Mouse (Mus musculus): ENCODE measurements around the gene Rbm47.
"Not testable (repeated sequence)": the region's sequence is repeated elsewhere in the genome, so short reads cannot be mapped to it uniquely, and the experiment has no call there.

The Rbm47 gene

DNA sequence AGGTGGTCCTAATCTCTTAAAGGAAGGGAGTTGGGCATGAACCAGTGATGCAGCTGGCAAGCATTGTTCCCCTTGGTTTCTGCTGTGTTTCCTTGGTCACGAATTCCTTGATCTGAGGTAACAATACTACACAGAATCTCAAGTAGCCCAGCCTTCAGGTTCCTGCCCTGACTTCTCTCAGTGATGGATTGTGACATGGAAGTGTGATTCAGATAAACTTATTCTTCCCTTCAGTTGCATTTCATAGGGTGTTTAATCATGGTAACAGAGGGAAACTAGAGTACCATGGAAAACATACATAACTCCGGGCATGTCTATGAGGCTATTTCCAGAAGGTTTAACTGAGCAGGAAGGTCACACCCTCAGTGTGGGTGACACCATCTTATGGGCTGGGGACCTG, at the start of gene Rbm47:
Gene Rbm47, minus strand, starts transcription at position 101 of the 400 bp plus-strand sequence.
- DNase-seq (ENCODE audit: low spot score in 2 of 2): no peak

DNA sequence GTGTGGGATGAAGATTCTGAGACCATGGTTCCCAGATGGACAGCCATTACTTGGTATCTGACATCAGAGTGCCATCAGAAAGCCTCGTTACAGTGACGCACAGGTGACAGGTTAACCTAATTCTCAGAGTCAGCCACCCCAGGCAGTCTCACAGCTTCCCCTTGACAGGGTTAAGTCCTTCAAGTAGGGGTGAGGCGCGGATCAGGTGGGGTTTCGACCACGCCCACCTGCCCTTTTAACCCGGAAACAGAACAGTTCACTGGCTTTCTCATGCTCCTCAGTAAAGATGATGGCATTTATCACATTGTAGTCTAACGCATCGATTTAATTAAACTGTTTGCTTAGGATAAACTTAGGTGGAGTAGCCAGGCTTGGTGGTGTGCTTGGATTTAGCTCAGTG, 47.7 kb upstream of the Rbm47 start:
- DNase-seq (ENCODE audit: low spot score in 2 of 2): no peak

DNA sequence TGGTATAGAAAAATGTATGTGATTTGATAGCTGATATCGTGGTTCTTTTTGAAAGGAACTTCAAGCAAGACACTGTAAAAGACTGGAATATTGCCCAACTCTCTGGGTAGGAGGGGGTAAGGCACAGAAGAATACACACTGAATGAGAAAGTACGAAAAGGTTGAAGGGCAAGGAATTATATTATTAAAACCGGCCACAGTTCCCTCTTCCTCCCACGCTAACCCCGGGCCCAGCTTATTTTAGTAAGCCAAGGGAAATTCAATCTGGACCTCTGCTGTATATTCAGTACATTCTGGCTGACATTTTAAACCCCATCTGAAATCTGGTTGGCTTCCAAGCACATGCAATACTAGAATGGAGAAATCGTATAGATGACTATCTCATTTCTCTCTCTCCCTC, 46.8 kb upstream of the Rbm47 start:
- no peak for DNase-seq (ENCODE audit: low spot score in 2 of 2)

DNA sequence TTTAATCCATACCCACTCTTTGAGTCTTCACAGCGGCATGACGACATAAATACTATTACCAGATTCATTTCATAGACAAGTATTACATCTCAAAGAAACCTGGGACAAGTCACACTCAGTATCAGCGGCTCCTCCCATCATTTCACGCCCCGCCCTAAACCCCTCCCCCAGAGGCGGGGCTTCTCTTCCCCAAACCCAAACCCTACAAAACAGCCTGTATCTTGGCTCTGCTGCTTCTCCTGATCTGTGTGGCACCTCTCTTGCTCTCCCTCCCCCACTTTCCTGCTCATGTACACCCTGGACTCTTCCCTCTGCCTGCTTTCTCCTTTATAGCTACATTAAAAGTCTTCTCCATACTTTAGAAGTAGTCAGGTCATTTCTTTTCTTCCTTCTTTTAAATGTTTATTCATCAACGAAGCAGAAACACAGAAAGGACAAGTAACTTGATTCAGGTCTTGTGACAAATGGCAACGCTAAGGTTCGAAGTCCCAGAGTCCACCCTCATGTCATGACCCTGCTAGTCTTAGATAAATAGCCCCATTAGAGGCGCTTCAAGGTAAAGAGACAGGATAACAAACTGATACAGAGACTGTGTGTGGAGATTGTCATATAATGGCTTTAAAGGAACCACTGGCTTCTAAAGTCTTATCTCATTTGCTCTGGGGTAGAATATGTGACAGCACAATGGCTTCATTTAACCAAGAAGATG, 42.8 kb upstream of the Rbm47 start:
- DNase-seq (ENCODE audit: low spot score in 2 of 2): no peak

DNA sequence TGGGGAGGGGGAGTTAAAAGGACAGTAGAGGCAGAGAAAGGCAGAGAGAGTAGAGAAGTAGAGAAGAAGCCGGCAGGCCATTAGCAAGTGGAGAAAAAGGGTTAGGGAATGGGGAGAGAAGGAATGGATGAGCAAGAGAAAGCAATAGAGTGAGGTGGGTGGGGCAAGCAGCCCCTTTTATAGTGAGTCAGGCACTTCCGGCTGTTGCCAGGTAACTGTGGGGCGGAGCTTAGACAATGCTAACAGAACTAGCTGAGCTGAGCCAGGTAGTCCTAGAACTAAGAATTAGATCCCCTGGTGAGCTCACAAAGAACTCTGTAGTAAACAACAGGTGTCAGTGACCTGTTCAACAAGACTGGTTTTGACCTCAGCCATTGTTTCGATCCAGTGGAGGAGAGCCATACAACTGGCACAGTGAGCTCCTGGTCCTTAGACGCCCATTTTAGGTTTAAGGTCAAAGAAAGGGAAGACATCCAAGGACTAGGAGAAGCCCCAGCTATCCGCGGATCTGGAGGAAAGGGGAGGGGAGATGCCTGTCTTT, 41.5 kb upstream of the Rbm47 start:
- no peak for DNase-seq (ENCODE audit: low spot score in 2 of 2)

DNA sequence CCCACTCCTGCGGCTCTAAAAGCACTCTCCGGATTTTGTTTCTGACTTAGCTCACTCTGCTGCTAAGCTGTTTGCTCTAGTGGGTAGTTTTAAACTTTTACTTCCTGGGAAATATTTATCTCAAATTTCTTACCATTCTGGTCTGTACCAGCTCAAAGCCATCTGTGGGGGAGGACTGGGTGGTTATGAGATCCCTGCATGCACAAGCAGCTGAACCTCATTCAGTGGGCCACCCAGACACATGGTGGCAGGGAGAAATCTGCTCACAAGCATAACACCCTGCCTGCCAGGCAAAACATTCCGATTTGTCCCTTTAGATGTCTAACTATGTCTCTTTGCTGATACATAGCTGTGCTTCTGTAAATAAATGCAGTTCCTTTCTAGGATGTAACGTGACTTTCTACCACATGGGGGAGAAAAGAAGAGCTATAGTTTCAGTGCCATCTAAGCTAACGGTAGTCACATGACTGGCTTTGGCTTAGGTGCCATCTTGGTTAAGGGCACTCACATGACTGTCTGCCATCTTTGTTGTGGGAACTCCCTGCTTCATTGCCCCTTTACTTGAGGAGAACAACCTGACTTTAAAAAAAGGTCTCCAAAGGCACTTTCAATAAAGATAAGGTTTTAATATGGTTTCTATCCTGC, 36.7 kb upstream of the Rbm47 start:
- DNase-seq (ENCODE audit: low spot score in 2 of 2): no peak

DNA sequence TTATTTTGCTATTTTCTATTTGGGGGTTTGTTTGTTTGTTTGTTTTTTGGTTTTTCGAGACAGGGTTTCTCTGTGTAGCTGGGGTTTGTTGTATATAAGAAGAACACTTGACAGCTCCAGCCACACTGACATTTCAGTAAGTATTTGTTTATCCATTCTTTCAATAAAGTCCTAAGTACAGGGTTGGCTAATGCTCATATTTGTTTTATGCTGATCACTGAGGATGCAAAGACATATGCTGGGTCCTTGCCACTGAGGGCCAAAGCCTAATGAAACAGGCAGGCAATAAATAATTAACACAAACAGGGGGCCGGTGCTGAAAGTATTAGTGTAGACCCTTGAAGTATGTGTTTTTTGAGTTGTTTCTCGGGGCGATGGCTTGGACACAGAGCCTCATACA, 32.0 kb upstream of the Rbm47 start:
- no peak for DNase-seq (ENCODE audit: low spot score in 2 of 2)

DNA sequence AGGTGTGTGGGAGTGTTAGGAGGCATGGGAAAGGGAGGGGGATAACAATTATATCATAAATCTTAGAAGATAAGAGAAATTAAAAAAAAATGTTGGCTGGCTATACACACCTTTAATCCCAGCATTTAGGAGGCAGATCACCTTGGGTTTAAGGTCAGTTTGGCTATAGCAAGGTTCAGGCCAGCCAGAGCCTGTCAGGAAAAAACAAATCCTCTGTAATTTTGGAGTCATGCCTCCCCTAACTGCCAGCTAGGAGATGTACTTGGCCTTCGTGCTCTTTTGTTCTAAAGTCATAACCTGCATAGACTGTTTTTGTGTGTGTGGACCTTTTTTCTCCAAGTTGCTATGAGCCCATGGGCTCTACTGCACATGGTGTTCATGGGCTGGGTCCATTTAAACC, 30.5 kb upstream of the Rbm47 start:
- no peak for DNase-seq (ENCODE audit: low spot score in 2 of 2)

DNA sequence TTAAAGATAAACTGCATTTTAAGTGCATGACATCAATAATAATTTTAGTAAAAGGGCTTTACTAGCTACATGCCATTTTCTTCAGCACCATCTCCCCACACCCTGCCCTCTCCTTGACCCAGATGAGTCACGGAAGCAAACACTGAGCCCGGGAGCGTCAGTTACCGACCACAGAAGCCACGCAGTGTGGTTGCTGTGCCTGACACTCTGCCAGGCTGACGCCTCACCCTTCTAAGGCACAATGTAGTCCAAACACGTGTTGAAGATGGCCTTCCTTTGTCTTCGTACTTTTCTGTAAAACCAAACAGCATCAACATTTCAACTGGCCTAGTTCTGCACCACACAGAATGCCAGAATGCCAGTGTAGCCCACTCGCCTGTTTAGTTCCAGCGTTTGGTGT, 27.1 kb upstream of the Rbm47 start:
- peak; percentile 13 to 32 for DNase-seq (ENCODE audit: low spot score in 2 of 2)

DNA sequence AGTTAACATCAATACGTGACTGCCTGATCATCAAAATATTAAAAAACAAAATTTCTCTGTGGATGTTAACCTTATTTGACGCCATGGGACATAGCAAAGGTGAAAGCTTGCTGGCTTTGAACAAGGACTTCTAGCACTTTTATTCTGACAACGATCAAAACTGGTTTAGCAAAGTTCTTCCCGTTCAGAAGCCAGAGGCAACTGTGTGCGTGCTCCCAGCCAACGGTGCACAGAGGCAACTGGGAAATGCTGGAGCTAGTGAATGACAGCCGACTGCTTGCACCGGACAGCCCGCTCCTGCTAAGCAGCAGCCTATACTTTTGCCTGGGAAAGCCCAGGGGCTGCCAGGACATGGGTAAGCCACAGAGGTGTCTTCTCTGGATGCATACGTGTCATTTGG, 22.4 kb upstream of the Rbm47 start:
- no peak for DNase-seq (ENCODE audit: low spot score in 2 of 2)

DNA sequence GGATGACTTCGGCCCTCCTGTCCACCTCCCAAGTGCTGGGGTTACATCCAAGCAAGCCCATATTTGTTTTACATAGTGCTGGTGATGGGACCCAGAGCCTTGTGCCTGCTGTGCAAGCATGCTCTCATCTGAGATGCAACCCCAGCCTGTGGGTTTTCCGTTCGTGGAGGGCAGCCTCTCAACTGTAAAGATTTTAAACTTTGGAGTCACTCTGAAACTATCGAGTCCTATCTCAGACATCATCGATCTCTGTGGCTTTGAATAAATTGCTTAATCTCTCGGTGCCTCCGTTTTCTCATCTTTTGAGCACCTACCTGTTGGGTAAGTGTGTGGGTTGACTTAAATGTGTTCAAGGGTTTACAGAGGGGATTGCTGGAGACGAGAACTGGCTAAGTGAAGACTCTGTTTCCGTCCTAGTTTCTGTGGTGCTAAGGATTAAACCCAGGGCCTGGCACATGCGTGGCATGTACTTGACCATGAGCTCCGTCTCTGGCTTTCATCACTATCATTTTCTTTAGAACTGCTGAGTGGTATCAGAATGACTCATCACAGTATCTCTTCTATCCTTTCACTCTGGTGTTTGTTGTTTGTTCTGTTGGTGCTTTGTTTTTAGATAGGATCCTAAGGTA, 20.4 kb upstream of the Rbm47 start:
- no peak for DNase-seq (ENCODE audit: low spot score in 2 of 2)

DNA sequence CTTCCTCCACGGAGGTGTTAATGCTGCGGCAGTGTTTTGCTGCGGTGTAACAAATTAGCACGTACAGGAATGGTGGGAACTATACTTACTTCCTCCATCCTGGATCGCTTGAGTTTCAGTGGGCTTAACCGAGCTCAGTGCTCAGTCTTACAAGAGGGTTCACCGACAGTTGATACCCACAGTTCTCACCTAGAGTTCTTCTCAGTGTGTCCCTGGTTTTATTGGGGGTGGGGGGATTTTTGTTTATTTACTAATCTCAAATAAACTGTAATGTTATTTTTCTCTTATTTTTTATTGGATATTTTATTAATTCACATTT, 18.2 kb upstream of the Rbm47 start:
- no peak for DNase-seq (ENCODE audit: low spot score in 2 of 2)

DNA sequence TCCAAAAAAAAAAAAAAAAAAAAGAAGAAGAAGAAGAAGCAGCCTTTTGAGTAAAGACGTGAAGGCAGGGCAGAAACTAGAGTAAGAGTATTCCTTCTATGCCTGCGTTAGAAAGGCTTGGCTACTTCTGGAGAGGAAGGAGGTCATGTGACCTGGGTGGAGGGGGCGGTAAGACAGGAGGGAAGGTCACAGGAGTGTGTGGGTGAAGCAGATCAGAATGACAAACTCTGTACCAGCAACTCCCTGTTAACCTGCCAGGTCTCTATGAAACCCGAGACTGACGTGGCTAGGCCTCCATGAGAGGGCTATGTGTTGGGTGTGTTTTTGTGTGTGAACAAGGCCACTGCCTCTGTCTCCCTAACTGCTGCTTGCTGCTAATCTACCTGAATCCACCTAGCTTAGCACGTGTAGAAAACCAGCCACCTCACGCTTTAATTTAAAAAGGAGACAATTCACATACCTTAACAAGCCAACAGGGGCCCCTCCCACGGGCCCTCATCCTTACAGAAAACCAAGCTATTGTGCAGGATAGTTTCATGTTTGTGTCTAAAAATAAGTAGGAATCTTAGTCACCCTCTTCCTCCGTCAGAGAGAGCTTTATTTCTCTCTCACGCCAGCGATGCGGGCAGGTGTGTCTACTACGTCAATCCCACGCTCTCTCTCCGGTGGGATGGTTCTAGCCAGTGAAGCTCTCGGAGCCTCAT, 17.7 kb upstream of the Rbm47 start:
- DNase-seq (ENCODE audit: low spot score in 2 of 2): no peak

DNA sequence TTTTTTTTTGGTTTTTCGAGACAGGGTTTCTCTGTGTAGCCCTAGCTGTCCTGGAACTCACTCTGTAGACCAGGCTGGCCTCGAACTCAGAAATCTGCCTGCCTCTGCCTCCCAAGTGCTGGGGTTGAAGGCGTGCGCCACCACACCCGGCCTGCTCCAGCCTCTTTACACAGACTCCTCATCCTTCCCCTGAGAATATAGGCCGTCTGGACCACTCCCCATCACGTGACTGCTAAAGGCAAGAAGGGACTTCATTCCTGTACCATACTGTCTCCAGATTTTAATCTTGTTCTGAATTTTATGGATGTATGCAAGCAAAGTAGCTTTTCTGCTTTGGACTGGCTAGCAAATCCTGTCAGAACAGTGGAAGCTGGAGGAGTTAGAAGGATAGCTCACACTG, 15.7 kb upstream of the Rbm47 start:
- not testable (repeated sequence) for DNase-seq (ENCODE audit: low spot score in 2 of 2)

DNA sequence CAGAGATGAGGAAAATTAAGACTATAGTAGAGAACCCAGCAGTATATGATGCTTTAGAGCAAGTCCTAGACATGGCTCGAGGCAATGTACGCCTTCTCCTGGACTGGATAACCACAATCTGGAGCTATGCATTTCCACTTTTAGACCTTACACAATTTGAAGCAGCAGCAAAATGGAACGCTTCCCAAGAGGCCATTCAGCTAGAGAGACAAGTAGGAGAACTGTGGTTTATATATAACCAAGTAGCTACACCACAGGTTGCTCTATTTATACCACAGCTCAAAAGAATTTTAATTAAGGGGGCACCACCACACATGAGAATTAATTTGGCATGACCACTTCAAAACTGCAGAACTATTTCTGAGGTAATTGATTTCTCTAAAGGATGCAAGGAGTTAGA, 9.2 kb upstream of the Rbm47 start:
- no peak for DNase-seq (ENCODE audit: low spot score in 2 of 2)

DNA sequence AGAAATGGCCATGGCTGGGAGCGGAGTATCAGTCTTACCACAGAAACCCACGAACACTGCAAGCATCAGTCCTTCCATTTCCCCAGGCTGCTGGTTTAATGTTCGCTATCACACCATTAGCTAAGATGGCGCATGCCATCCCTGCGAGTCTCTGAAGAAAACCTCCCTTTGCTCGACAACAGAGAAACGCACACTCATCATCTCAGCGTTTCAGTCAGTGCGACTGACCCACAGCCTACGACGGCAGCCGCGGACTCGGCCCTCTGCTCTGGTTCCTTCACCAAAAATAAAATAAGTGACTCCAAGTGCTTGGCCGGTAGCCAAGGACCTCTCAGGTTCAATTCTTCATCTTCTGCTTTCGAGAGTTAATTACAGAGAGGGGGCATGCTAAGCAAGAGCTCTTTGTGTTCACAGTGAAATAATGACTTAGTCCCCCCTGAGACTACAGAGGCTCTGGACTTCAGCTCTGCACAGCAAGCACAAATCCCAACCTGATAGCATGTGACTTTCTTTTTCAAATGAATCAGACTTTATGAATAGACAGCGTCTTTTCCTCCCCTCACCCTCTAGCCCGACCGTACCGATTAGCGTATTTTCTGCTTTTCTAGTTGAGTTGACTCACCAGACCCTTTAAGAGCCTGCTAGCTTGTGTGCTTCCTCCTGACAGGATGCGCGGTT, 1.4 kb upstream of the Rbm47 start:
- no peak for DNase-seq (ENCODE audit: low spot score in 2 of 2)

DNA sequence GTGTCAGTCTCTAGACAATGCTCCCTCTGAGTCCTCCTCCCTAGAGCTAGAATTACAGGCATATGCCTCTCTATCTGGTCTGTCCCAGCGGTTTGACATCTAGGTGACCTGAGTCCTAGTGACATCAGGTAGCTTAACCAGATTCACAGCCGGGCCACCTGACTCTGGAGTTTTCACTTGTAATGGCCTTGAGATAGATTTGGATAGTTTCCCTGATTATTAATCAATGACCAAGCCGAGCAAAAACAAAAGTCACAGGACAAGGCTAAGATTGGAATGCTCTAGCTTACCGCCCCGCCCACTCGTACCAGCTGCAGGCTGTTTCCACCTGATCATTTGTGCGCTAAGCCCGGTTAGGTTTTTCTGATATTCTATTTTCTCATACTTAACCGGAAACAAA, 2.3 kb downstream of the Rbm47 start:
- no peak for DNase-seq (ENCODE audit: low spot score in 2 of 2)

DNA sequence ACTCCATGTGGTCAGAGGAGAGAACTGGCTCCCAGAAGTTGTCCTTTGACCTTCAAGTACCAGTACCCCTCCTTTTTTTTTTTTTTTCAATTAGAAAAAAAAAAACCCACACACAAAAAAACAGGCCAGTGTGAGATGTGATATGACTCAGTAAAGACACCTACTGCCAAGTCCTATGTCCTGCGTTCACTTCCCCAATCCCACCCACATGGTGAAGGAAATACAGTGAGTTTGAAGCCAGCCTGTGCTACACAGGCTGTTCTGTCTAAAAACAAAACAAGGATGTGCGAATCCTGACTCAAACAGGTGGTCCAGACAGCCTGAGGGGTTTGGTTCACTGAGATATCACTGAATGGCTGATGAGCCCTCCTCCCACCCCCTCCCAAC, 3.8 kb downstream of the Rbm47 start:
- no peak for DNase-seq (ENCODE audit: low spot score in 2 of 2)

DNA sequence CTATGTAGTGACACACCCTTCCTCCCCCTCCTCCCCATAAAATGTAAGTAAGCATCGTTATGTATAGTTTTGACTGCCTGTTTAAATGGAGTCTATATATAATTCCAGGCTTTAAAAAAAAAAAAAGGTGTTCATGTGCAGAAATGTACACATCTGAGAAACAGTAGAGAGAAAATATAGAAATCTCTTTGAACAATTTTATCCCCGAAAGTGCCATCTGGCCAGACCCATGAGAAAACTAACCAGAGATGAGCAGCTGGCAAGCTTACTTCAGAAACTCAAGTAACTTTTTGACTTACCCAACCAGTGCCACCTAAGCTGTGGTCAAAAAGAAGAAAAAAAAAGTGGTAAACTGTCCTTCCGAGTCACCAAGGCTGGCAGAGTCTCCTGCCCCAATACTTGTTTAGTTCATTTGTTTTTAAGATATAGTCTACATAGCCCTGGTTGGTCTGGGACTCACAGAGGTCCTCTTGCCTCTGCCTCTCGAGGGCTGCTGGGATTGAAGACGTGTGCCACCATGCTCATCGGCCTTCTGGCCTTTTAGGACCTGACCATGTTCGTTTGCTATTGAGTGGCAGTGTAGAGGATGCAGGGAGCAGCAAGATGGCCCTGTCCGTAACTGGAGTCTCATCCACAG, 4.3 kb downstream of the Rbm47 start:
- DNase-seq (ENCODE audit: low spot score in 2 of 2): no peak

DNA sequence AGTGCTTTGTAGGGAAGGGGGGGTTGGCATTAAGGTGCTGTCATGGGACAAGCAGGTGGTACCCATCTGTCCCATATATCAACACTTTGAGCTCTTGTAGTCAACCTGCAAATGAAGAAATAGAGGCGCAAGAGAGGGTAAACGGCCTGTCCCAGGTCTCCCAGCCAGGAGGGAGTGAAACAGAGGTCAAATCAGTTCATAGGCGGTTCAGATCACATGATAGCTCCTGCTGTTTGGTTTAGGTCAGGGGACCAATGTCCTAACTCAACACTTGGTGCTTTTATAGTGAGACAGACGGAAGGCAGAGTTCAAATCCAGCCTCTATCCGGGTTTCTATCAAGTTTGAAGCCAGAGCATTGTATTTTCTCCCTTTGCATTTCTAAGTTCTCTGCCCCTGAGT, 6.0 kb downstream of the Rbm47 start:
- no peak for DNase-seq (ENCODE audit: low spot score in 2 of 2)

DNA sequence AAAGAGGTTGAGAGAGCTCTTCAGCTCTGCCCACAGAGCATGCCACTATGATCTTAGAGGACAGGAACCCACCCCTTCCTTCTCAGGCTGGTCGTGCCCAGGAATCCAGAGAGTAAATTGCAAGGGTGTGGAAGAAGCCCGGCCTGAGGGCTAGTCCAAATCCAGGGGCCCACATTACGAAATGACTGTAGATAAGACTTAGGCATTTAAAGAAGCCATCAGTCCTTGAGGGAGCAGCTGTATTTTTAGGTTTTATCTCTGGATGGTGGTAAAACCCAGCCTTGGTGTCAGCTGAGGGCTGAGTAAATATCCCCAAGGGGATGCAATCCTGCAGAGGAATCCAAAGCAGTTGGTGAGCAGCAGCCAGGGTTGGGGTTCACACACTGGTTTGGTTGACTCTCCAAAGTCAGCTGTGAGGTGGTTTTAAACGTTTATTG, 6.7 kb downstream of the Rbm47 start:
- no peak for DNase-seq (ENCODE audit: low spot score in 2 of 2)

DNA sequence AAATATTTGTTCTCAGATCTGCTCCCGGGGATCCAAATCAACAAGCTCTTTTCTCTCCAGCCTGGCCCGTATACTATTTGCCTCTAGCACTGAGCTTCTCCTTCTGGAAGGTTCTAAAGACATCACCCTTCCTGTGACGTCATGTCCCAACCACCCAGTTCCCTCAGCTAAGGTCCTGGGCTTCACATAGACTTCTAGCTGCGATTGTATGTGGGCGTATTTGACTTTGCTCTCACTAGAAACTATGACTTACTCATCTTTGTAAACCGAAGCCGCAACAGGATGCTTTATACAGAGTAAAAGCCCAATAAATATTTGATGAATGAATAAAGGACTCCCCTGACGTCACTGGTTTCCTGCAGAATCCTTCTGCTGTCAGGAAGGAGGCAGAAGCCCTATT, 7.2 kb downstream of the Rbm47 start:
- no peak for DNase-seq (ENCODE audit: low spot score in 2 of 2)

Data from spleen, postnatal 36 days (tissue).